Mouse (Mus musculus) forebrain, embryonic 13.5 days (tissue): ENCODE measurements around the gene Npas3. TPM values are rescaled to one million over a fixed set of nuclear protein-coding genes. Genes with fewer than 3 reads are reported as not detected.
A peak's percentile ranks its signal among the peaks of the same experiment; 100 is the strongest.

Source experiments
- ATAC-seq: fragments of 200-750 bp; cut with Nextera tagmentation; 2 replicates; pipeline ENCODE4 v1.8.0; 2017
- H3K27ac ChIP-seq: fragments of 300-500 bp; sonication (generic); 2 replicates; pipeline ENCODE4 v1.5.1; 2015; ENCODE audit warnings: inconsistent platforms, mild to moderate bottlenecking, moderate library complexity
- H3K27me3 ChIP-seq: fragments of 300-500 bp; sonication (generic); 2 replicates; pipeline ENCODE4 v1.6.1; 2015; ENCODE audit warnings: mild to moderate bottlenecking, inconsistent platforms
- H3K36me3 ChIP-seq: fragments of 300-500 bp; sonication (generic); 2 replicates; pipeline ENCODE4 v1.6.1; 2015; ENCODE audit warnings: mild to moderate bottlenecking, inconsistent platforms; ENCODE audit not compliant: poor library complexity, severe bottlenecking
- H3K4me1 ChIP-seq: fragments of 300-500 bp; sonication (generic); 2 replicates; pipeline ENCODE4 v1.6.1; 2015; ENCODE audit warnings: inconsistent platforms
- H3K4me2 ChIP-seq: fragments of 300-500 bp; sonication (generic); 2 replicates; pipeline ENCODE4 v1.6.1; 2015; ENCODE audit warnings: inconsistent platforms, mild to moderate bottlenecking, moderate library complexity
- H3K4me3 ChIP-seq: fragments of 300-500 bp; sonication (generic); 2 replicates; pipeline ENCODE4 v1.5.1; 2015; ENCODE audit warnings: mild to moderate bottlenecking, inconsistent platforms
- H3K9ac ChIP-seq: fragments of 300-500 bp; sonication (generic); 2 replicates; pipeline ENCODE4 v1.6.1; 2015; ENCODE audit warnings: mild to moderate bottlenecking, inconsistent platforms
- H3K9me3 ChIP-seq: fragments of 300-500 bp; sonication (generic); replicated peaks from 2 replicates; pipeline ENCODE4 v1.6.1; 2016; ENCODE audit warnings: inconsistent platforms
- WGBS: fragments of 180-500 bp; shearing (Covaris S2); methylation state at CpG from one replicate; pipeline ENCODE4 v1.1.7; 2015; 5-methylcytosine and 5-hydroxymethylcytosine counted together
- polyA plus RNA-seq: library from polyadenylated mRNA; unstranded; fragments of >200 nt; fragmentation: Nextera tagmentation; extraction: Ambion mirVana; gene quantifications from 2 replicates; pipeline ENCODE4 v1.2.1, GENCODE M21; 2015

Gene Npas3
- polyA plus RNA-seq, 1 experiment from 2014 or later = 16.8 TPM

DNA sequence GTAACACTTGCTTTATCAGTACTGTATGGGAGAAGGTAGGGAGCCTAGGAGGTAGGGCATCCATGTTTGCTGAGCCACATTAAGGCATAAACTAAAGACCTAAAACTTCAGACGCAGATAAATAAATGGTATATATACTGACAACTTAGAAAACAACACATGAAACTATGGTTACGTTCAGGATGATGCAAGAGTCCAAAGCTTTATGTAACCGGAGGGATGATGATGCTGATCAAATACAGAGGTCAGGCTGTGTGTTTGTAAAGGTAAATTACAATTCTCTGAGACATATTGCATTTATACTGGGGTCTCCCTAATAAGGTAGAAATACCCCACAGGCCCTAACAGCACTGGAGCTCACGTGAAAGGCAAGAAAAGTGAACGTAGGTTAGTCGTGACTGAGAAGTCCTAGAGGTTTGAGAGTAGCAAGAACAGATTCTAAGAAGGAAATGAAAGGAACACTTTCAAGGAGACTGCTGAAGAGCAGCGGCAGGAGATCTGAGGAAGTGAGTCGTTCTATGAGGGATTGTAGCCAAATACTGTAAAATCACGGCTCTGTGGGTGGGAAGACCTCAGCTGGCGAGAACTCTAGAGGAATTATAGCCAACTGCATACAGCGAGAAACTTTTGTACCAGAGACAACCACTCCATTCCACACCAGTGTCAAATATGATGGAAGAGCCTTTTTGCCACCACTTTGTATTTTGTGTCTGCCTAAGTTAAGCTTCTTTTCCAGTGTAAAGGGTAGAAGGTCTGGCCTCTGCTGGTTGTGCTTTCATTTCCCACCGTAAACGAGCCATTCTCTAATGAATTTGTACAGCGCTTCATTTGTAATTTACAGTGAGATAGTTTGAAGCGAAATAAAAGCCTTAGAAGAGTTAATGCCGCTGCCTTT lies 49.7 kb downstream of the Npas3 start:
- H3K36me3 ChIP-seq = no peaks in the 10 kb centered on the region
- H3K4me3 ChIP-seq = 0 out of 2 replicates have a peak overlapping the region, but pooled peaks have one; percentile 6
- no peak for ATAC-seq
- H3K4me2 ChIP-seq = peak overlapping the region; percentile 42
- no peaks in the 10 kb centered on the region for H3K9me3 ChIP-seq
- WGBS = 53% methylated on average over 16 of the region's 16 CpGs
- H3K27me3 ChIP-seq = no peaks in the 10 kb centered on the region
- H3K9ac ChIP-seq = no peak overlapping the region
- peaks cover 50% of the 10 kb centered on the region for H3K4me1 ChIP-seq
- no peak overlapping the region for H3K27ac ChIP-seq

DNA sequence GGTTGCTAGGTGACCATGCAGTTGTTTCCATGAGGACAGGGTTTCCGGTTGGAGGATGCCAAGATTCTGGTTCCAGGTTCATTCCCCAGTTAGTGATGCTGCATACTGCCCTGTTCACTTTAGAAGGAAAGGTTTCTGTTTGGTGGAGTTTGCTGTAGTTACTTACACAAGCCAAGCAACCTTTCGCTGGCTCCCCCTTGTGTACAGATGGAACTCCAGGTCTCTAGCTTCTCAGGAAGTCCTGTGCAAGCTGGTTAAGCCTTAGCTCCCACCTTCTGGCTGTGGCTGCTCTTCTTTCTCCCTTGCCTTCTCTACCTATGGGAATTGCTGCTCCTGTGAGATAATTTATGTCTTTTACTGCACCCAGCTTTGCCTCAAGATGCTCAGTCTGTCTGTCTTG lies 52.5 kb downstream of the Npas3 start:
- Histone ChIP-seq H3K9me3 (no peaks in the 10 kb centered on the region), H3K9ac (no peak overlapping the region), H3K27me3 (no peaks in the 10 kb centered on the region), H3K36me3 (no peaks in the 10 kb centered on the region), H3K4me2 (no peak overlapping the region), H3K4me3 (no peak overlapping the region), H3K27ac (no peak overlapping the region), H3K4me1 (peaks cover 56% of the 10 kb centered on the region)
- ATAC-seq = no peak
- 50% methylated on average over 2 of the region's 2 CpGs for WGBS

DNA sequence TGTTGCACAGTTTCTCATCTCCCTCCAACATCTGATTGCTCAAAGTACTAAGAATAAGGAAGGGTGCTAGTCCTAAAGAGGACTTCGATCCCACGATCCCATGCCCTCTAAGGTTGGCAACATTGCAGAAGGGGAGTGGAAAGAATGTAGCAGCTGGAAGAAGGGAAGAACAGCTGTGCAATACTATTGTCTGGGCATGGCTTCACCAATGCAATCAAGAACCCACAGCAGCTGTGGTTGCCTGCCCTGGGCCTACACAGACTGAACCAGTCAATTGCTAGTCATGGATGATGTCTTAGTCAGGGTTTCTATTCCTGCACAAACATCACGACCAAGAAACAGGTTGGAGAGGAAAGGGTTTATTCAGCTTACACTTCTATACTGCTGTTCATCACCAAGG lies 53.7 kb downstream of the Npas3 start:
- no peak overlapping the region for H3K4me3 ChIP-seq
- no peak overlapping the region for H3K27ac ChIP-seq
- ATAC-seq = no peak
- no peaks in the 10 kb centered on the region for H3K36me3 ChIP-seq
- WGBS = 93% methylated on average over 3 of the region's 3 CpGs
- H3K9me3 ChIP-seq = no peaks in the 10 kb centered on the region
- no peak overlapping the region for H3K4me2 ChIP-seq
- H3K9ac ChIP-seq = no peak overlapping the region
- H3K27me3 ChIP-seq = no peaks in the 10 kb centered on the region
- H3K4me1 ChIP-seq = peaks cover 56% of the 10 kb centered on the region

DNA sequence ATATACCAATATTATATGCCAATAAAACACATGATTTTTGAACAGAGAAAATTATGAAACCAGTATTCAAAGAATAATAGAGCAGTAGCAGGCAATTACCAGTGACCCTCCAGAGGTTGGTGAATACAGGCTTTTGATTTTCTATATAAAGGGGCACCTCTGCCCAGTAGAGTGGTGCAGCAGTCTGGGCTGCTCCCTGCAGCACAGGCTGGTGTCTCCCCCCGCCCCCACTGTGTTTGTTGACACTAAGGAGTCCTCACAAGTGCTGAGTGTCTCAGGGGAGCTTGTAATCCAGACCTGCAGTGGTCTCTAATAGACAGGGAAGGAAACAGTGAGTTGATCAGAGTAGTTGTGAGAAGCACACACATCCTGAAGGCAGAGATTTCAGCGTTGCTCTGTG lies 68.2 kb downstream of the Npas3 start:
- Histone ChIP-seq H3K27ac (no peak overlapping the region), H3K4me3 (no peak overlapping the region), H3K4me1 (peaks cover 30% of the 10 kb centered on the region), H3K9me3 (no peaks in the 10 kb centered on the region), H3K36me3 (0 out of 2 replicates have a peak, but pooled peaks cover 7% of the 10 kb centered on the region), H3K27me3 (no peaks in the 10 kb centered on the region), H3K9ac (no peak overlapping the region), H3K4me2 (no peak overlapping the region)
- WGBS = 34% methylated on average over 2 of the region's 2 CpGs
- no peak for ATAC-seq

DNA sequence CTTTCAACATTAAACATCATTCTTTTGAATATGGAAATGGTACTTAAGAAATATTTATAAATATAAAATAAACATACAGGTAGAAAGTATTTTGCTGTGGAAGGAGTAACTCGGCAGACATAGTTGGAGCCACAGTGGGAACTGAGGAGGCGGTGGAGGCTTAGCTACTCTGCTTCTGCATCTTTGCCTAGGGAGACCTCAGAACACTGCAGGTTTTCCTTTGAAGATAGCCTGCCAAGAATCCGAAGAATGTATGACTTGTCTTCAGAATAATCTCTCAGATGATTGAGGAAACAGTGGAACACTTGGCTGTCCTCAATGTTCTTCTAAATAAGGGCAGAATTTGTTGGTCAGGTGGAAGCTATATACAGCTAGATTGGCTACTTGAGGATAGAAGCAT lies 69.3 kb downstream of the Npas3 start:
- no peak overlapping the region for H3K9ac ChIP-seq
- 0 out of 2 replicates have a peak, but pooled peaks cover 7% of the 10 kb centered on the region for H3K36me3 ChIP-seq
- no peaks in the 10 kb centered on the region for H3K27me3 ChIP-seq
- H3K4me2 ChIP-seq = no peak overlapping the region
- no peak for ATAC-seq
- H3K27ac ChIP-seq = no peak overlapping the region
- H3K9me3 ChIP-seq = no peaks in the 10 kb centered on the region
- no peak overlapping the region for H3K4me3 ChIP-seq
- peaks cover 41% of the 10 kb centered on the region for H3K4me1 ChIP-seq
- WGBS = 69% methylated on average over 3 of the region's 3 CpGs

DNA sequence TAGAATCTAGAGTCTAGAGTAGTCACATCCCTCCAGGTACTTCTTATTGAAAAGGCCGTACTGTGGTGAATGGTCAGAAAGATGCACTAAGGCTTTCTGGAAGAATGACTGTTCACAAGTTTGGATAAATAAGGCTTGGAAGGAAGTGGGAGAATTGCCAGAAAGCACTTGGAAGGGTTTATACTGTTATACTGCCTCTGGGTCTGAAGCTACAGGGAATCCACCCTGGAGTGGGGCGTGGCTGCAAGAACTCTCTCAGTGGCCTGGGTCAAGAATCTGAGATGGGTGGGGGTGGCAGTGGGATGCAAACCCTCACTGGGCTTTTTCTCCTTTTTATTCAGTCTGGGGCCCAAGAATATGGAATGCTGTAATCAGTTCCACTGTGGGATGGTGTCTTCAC lies 72.0 kb downstream of the Npas3 start:
- no peaks in the 10 kb centered on the region for H3K27me3 ChIP-seq
- peaks cover 38% of the 10 kb centered on the region for H3K4me1 ChIP-seq
- 0 out of 2 replicates have a peak, but pooled peaks have one; percentile 3 for ATAC-seq

DNA sequence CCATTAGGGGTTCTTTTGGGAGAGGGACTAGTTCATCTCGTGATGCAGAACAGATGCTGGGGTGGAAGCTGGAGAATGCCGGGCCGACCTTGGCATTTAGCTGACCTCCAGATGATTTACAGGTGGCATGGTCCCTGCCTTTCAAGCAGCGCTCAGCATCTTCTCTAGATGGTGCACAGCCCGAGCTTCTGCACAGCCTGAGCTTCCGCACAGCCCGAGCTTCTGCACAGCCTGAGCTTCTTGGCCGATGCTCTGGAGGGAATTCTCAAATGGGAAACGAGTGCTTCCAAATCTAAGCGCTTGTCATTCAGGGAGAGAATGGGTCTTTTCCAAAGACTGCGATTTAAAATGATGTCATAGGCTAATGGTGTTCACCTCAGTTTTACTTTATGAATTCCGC lies 72.5 kb downstream of the Npas3 start:
- no peaks in the 10 kb centered on the region for H3K36me3 ChIP-seq
- no peak overlapping the region for H3K4me3 ChIP-seq
- H3K9ac ChIP-seq = no peak overlapping the region
- H3K4me1 ChIP-seq = peaks cover 35% of the 10 kb centered on the region
- no peak overlapping the region for H3K27ac ChIP-seq
- H3K4me2 ChIP-seq = no peak overlapping the region
- ATAC-seq = peak; percentile 59; the same call in 1 of the 2 replicates
- 64% methylated on average over 12 of the region's 12 CpGs for WGBS
- no peaks in the 10 kb centered on the region for H3K27me3 ChIP-seq
- H3K9me3 ChIP-seq = no peaks in the 10 kb centered on the region

More for the DNA sequence above, 72.0 kb downstream of the Npas3 start:
- Histone ChIP-seq H3K36me3 (no peaks in the 10 kb centered on the region), H3K27ac (no peak overlapping the region), H3K4me2 (no peak overlapping the region), H3K9ac (no peak overlapping the region), H3K4me3 (no peak overlapping the region), H3K9me3 (no peaks in the 10 kb centered on the region)
- WGBS = 82% methylated on average over 2 of the region's 2 CpGs

DNA sequence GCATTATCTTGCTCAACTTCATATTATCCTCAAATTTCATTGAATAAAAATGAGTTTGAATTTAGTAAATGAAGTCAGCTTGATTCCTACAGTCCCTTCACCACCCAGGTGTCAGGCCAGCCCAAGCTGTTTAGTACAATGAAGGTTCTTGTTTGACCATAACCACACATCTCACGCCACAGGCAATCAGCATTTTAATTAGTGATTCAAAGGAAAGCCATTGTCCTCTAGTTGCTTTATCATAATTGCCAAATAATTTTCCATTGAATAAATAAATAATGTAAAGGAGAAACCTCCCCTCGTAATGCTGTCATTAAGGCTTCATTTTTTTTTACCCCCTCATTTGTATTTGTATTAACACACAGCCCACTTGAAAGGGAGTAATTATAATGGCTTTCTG lies 73.5 kb downstream of the Npas3 start:
- Histone ChIP-seq H3K4me2 (no peak overlapping the region), H3K4me1 (peaks cover 31% of the 10 kb centered on the region), H3K36me3 (no peaks in the 10 kb centered on the region), H3K27ac (no peak overlapping the region), H3K9me3 (no peaks in the 10 kb centered on the region), H3K4me3 (no peak overlapping the region), H3K9ac (no peak overlapping the region), H3K27me3 (no peaks in the 10 kb centered on the region)
- peak; percentile 30; the same call in 1 of the 2 replicates for ATAC-seq
- 16% methylated on average over 2 of the region's 2 CpGs for WGBS

DNA sequence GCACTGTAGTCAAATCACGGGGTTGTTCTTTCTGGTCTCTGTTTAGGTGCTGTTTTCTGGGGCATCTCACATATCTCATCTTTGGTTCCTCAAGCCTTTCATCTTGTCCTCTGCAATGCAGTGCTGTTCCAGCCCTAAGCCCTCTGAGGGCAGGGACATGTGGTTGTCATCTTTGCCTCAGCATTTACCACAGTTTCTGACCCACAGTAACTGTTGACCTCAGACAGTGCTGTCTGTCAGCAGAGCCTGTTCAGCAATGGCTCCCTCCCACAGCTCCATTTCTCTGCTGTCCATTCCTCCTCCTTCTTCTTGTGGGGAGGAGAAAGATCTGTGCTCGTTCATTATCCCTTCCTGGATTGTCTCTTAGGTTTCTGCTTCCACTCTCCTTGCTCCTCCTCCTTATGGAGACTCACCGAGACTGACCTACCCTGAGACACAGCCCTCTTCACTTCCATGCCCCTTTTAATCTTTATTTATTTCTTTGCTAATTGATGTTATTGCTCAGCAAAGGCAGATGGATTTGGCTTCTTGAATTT lies 79.2 kb downstream of the Npas3 start:
- Histone ChIP-seq H3K9me3 (no peaks in the 10 kb centered on the region), H3K27me3 (no peaks in the 10 kb centered on the region), H3K27ac (no peak overlapping the region), H3K4me3 (no peak overlapping the region), H3K9ac (no peak overlapping the region), H3K4me1 (peaks cover 44% of the 10 kb centered on the region), H3K36me3 (no peaks in the 10 kb centered on the region), H3K4me2 (no peak overlapping the region)
- ATAC-seq = no peak
- 49% methylated on average over 3 of the region's 3 CpGs for WGBS

DNA sequence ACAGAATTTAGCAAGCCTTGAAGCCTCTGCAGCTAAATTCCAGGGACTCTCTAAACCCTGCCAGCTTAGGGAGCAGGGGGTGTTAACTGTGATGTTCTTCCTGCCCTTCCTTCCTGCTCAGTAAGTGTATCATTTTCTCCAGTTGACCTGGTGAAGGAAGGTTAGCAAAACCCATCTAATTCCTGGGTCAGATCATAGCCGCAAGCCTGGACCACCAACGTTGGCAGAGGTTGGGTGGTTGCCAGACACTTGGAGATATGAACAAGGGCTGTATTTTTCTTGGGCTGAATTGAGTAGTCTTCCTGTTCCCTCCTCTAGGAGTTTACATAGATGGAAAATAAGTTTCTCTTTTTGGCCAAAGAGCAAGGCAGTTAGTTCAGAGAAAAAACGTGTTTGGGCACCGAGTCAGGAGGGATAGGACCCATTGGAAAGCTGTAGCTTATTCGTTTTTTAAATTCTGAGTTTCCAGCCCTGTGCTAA lies 79.8 kb downstream of the Npas3 start:
- H3K9me3 ChIP-seq = no peaks in the 10 kb centered on the region

DNA sequence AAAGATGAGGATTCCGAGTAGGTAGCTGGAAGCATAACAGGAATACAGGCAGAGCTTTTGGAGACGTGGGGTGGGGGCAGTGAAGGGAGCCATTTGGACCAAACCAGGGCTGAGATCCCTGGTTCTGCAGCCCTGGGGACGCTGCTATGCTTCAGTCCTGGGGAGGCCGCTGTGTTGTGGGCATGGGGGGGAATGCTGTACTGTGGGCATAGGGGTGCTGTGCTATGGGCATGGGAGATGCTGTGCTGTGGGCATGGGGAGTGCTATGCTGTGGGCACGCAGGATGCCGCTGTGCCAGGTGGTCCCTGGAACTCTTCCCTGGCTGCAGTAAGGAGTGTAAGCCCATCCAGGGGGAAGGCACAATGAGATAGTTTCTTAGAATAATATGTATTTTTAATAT lies 81.7 kb downstream of the Npas3 start:
- WGBS = 91% methylated on average over 6 of the region's 6 CpGs

More for the DNA sequence above, 79.8 kb downstream of the Npas3 start:
- no peak overlapping the region for H3K27ac ChIP-seq
- no peak overlapping the region for H3K4me2 ChIP-seq
- no peak for ATAC-seq
- no peaks in the 10 kb centered on the region for H3K27me3 ChIP-seq
- peaks cover 41% of the 10 kb centered on the region for H3K4me1 ChIP-seq
- 19% methylated on average over 5 of the region's 5 CpGs for WGBS
- H3K36me3 ChIP-seq = no peaks in the 10 kb centered on the region
- H3K4me3 ChIP-seq = no peak overlapping the region
- H3K9ac ChIP-seq = no peak overlapping the region

DNA sequence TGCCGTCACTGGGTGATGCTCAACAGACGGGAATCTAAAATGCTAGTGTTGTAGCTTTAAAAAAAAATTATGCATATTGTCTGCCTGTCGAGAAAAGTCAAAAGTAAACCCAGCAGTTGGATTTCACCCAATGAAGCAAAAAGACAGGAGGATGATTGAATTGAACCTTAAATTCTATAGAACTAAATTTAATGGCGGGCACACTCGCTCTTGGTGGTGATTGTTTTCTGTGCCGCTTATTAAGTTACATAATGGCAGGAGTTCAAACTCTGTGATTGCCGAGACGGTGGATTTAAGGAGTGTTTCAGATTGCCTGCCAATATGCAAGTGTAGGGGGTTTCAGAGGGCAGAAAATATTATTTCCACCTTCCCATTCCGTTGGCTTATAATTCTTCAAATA lies 82.9 kb downstream of the Npas3 start:
- WGBS = 27% methylated on average over 9 of the region's 9 CpGs
- no peak overlapping the region for H3K4me3 ChIP-seq
- H3K27me3 ChIP-seq = no peaks in the 10 kb centered on the region
- ATAC-seq = no peak
- no peaks in the 10 kb centered on the region for H3K36me3 ChIP-seq
- no peaks in the 10 kb centered on the region for H3K9me3 ChIP-seq
- H3K4me2 ChIP-seq = peak overlapping the region; percentile 26
- H3K27ac ChIP-seq = no peak overlapping the region
- no peak overlapping the region for H3K9ac ChIP-seq
- peaks cover 41% of the 10 kb centered on the region for H3K4me1 ChIP-seq

More for the DNA sequence above, 81.7 kb downstream of the Npas3 start:
- Histone ChIP-seq H3K4me2 (no peak overlapping the region), H3K27ac (no peak overlapping the region), H3K4me3 (no peak overlapping the region), H3K9ac (no peak overlapping the region), H3K9me3 (no peaks in the 10 kb centered on the region), H3K4me1 (peaks cover 41% of the 10 kb centered on the region), H3K36me3 (no peaks in the 10 kb centered on the region), H3K27me3 (no peaks in the 10 kb centered on the region)
- no peak for ATAC-seq
